Mouse (Mus musculus) urinary bladder, postnatal 0 days (tissue): ENCODE data around the gene Pom121l12. TPM values are rescaled to one million over a fixed set of nuclear protein-coding genes. Genes with fewer than 3 reads are reported as not detected.

Experiments used
- polyA plus RNA-seq: library from polyadenylated mRNA; unstranded; fragments of >200 nt; fragmentation: Nextera tagmentation; extraction: Ambion mirVana; gene quantifications from 2 replicates; pipeline ENCODE4 v1.2.1, GENCODE M21; 2015

Pom121l12 gene
- polyA plus RNA-seq: not detected in 2 replicates

GRCm38 (mm10) chr11:14598976-14599375 lies at the start of gene Pom121l12:
TSS of gene Pom121l12 (plus strand) at chr11:14599276.

